Mouse (Mus musculus) megakaryocyte-erythroid progenitor cell, adult 5-6 weeks (primary cell): ENCODE results near the gene Adam19. TPM values are rescaled to one million over a fixed set of nuclear protein-coding genes. Genes with fewer than 3 reads are reported as not detected.

Experiments
- ATAC-seq: replicated peaks from 2 replicates; pipeline ENCODE4 v1.8.0; 2016; ENCODE audit warnings: mild to moderate bottlenecking, inconsistent platforms; ENCODE audit not compliant: severe bottlenecking, poor library complexity, low FRiP score, low TSS enrichment
- total RNA-seq, 2 experiments: library from RNA; stranded (forward) in 1 of 2; stranded (reverse) in 1 of 2; fragments of 200-1000, 215-1000 nt in 1 of 2; fragments of >200 nt in 1 of 2; fragmentation: Nextera tagmentation in 1 of 2; gene quantifications; 2 replicates each; pipeline ENCODE4 v1.2.3; 2014 to 2017

The Adam19 gene
- total RNA-seq, 2 experiments from 2014 or later: 0.92 TPM; not detected in 1

DNA sequence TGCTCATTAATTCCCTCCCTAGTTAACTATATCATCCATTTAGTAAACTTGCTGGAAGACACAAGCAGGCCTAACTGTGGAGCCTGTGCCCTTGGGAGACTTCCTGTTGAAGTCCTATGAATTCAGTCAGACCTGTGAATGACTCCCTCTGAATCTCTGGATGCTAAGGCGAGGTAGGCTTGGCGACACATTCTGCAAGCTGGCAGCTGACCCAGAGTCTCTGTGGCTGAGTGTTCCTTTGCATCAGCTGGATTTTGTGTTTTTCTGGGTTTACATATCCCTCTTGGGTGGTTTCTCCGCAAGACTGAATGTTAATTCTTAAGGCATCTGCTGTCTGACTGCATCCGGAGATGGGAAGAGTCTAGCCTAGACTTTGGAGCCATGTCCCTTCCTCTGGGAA lies 36.3 kb downstream of the Adam19 start:
- no peak for ATAC-seq

DNA sequence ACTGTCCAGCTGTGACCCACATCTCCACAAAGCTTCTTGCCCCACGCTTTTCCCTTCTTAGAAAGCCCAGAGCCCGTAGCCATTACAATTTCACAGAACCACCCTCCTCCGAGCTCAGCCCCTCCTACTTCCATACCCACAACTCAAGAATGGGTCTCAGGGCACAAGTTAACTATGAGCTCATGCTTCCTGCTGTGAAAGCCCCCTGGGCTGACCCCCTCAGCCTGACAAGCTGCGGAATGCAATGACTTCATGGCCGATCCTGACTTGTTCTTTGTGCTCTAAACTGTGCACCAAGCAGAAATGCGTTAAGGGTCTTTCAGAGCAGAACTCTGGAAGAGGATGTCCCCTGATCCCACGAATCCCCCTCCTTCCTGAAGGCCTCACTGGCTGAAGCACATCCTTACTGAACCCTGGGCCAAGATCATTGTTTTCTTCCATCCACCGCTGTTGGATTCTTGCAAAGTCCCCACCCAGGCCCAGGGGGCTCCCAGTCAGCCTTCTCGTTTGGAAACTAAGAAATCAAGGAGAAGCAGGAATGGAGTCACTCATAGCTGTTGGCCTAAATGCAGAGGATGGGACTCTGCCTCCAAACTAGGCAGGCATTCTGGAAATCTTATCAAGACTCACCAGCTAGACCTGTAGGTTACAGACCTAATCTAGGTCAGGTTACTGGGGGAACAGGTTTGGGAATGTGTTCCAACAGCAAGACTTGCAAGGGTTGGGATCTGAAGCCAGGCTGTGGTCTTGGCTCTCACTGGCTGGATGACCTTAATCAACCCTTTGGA lies 39.9 kb downstream of the Adam19 start:
- no peak for ATAC-seq

- no peak for ATAC-seq
Measured at GRCm38 (mm10) chr11:46096265-46096649, 40.5 kb downstream of the Adam19 start.

DNA sequence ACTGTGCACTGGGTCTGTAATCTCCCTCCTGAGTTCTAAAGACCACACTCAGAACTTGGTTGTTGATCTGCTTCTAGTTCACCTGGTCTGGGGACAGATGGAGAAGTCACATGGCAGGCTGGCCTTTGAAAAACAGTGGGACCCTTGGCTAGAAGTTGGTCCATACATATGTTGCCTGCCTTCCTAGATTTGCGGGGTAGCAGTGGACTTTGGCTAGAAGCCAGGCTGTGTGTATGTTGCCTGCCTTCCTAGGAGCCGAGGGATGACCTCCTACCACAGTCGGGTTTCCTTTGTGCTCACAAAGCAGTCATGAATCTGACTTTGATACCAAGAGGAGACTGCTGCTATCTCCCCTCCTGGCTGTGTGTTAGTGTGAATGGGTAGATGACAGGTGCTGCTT lies 41.3 kb downstream of the Adam19 start:
- no peak for ATAC-seq

DNA sequence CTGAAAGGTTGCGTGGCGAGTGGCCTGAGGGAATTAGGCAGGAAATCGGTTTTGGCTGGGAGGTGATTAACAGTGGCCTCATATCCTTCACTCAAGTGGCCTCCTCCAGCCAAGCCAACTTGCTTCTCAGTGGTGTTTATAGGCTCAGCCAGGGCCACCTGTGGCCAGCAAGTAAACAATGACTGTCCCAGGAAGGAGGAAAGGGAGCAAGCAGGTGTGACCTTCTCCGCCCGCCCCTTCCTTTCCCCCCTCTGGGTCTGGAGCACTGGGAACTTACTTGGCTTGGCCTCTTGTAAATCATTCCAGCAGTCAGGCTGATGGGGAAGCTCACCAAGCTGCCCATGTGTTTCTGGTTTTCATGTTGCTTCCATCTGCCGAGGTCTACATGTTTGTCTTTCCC lies 46.3 kb downstream of the Adam19 start:
- ATAC-seq: no peak

DNA sequence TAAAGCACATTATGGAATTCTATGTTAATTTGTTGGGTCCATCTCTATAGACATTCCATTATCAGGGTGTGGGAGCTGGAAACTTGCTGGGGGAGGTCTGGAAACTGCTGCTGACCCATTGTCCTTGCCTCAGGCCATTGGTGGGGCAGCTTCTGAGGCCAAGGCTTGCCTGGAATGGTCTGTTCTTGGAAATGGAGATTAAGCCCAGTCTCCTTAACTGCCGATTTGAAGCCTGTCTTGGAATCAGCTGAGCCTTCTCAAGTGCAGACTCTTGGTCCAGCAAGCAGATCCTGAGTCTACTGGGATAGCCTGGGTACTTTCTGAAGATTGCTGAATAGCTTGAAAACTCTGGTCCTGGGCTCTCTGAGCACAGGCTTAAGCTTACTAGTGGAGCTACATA lies 51.3 kb downstream of the Adam19 start:
- no peak for ATAC-seq

DNA sequence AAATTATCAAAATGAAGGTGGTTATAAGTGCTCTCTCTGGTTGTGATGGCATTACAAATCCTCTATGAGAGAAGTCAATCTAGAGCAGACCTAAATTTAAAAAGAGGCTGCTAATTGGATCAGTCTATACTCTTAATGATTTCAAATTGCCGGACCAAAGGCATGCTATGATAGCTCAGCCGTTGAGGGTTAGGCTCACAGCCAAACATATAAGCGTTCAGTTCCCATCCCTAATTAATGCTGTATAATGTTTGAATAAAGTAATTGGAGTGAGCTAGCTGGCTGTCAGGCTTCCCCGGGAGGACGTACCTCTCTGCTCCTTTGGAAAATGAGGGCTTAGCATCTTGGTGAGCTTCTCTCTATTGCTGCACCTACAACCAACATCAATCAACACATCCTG lies 53.4 kb downstream of the Adam19 start:
- ATAC-seq: no peak

DNA sequence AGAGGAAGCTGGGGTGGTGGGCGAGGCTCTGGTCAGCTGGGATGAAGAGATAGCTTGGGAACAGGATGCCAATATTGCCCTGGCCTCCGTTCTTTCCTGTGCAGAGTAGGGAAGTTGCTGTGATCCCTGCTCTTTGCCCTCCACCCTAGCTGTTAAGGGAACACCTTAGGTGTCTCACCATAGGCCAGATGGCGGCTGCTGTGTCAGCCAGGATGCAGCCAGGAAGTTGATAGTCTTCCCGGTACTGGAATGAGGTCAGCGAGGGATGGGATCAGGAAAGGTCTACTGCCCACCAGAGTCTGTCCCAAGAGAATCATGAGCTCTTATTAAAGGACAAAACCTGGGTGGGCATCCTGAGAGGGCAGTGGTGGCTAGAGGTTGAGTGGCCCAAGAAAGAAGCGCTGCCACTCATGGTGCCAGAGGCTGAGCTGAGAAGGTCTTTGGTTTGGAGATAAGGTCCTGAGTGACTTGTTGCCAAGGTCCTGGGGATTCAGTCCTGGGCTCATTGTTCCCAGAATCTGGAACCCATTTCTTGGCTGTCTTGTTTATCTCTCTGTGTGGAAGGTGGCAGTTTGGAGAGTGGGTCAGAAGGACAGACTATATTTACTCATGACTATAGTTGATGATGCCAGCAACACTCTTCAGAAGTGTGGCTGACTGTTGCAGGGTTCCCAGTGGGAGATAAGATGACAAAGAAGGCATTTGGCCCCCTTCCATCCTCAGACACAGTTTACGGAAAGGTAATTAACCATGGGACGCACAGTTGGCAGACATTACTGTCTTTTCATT lies 54.6 kb downstream of the Adam19 start:
- no peak for ATAC-seq

GRCm38 (mm10) chr11:46110945-46111287 lies 55.1 kb downstream of the Adam19 start:
- no peak for ATAC-seq

DNA sequence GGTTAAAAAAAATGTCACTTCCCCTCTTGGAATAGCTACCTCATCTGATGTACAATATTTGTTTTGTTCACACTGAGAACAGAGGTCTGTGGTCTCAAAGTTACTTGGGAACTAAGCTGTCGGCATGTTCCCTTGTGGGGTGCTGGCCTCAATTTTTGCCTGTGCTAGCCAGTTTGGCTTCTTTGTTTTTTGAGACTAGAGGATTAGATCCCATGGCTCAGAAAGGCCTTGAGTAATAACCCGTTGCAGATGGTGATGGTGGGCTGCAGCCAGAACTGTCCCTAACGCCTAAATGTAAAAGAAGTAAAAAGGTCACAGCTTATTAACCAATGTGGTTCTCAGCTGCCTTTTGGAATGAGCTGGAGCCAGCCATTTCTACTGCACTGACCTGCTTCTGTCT lies 57.4 kb downstream of the Adam19 start:
- ATAC-seq: no peak

GRCm38 (mm10) chr11:46114221-46114620 lies 58.4 kb downstream of the Adam19 start:
- ATAC-seq: no peak

- no peak for ATAC-seq
Measured at GRCm38 (mm10) chr11:46115011-46115410, 59.2 kb downstream of the Adam19 start.

GRCm38 (mm10) chr11:46115411-46116173 lies 59.8 kb downstream of the Adam19 start:
- ATAC-seq: no peak

- no peak for ATAC-seq
Measured at GRCm38 (mm10) chr11:46116510-46116909, 60.7 kb downstream of the Adam19 start.

DNA sequence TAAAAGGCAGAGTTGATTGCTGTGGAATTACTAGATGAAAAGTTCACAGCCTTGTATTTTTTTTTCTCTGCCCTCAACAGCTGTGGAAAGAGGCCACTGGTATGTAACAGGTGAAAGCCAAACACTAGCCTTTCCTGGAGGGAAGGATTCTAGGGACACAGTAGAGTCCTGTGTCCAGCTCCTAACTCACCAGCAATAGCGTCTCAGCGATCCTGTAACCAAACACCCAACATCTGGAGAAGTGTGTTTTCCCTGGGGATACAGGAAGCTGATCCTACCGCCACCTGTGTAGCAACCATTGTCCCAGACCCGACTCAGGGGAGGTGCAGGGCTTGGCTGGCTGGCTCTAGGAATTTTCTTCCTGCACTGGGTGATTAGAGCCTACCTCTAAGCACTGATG lies 63.8 kb downstream of the Adam19 start:
- ATAC-seq: no peak

GRCm38 (mm10) chr11:46120084-46120483 lies 64.3 kb downstream of the Adam19 start:
- no peak for ATAC-seq

GRCm38 (mm10) chr11:46121666-46122065 lies 65.9 kb downstream of the Adam19 start:
- no peak for ATAC-seq

DNA sequence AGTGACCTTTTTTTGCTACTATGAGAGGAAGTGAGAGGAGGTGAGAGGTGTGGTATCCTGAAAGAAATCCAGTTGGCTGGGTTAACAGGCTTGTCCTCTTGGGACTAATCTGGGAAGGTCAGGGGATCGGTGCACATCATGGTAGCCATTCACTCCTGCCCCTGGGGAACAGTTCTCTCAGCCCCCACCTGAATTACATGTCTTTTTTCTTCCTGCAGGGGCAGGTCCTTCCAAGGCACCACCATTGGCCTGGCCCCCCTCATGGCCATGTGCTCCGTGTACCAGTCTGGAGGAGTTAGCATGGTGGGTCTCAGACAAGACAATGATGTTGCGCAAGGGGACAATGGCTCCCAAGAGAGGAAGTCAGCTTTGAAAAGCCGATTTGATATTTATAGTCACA lies 67.1 kb downstream of the Adam19 start:
- ATAC-seq: no peak

DNA sequence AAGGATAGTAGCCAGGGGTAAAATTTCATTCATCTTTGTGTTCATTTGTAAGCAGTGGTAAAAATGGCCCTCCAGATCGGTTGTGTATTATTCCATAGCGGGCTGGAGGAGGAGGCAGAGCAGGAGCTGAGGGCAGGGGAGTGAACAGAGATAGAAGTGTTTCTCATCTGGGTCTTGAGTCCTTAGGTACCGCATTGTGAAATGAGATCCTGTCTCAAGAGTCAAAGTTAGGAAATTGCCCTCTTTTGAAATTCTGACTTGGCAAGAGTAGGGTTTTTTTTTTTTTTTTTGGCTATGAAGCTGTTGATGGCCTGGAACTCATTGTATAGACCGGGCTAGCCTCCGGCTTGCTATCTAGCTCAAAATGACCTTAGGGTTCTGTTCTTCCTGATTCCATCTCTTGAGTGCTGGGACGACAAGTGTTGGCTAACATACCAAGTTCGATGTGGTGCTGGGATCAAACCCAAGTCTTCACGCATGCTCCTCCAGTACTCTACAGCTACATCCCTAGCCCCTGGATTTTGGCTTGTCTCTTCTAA lies 67.6 kb downstream of the Adam19 start:
- no peak for ATAC-seq
